Mouse (Mus musculus): Measurements from ENCODE around the gene Fat3.
A peak's percentile ranks its signal among the peaks of the same experiment; 100 is the strongest.

The Fat3 gene

GRCm38 (mm10) chr9:15880160-15880603 is 620.9 kb downstream of the Fat3 start:
- DNase-seq (ENCODE audit: low read depth, low spot score), result peak; percentile 53

- DNase-seq (ENCODE audit: low read depth, low spot score), result no peak
Measured at GRCm38 (mm10) chr9:15874506-15875160, 626.5 kb downstream of the Fat3 start, which contains the start of gene Mtnr1b. Mtnr1b (minus strand) TSS chr9:15874556.

- no peak for DNase-seq (ENCODE audit: low read depth, low spot score)
Measured at GRCm38 (mm10) chr9:15870013-15870412, 631.1 kb downstream of the Fat3 start.

- DNase-seq (ENCODE audit: low read depth, low spot score), result no peak
Measured at GRCm38 (mm10) chr9:15869456-15869855, 631.6 kb downstream of the Fat3 start.

GRCm38 (mm10) chr9:15866280-15867072 is 634.6 kb downstream of the Fat3 start:
- no peak for DNase-seq (ENCODE audit: low read depth, low spot score)

- no peak for DNase-seq (ENCODE audit: low read depth, low spot score)
Measured at GRCm38 (mm10) chr9:15861402-15861801, 639.7 kb downstream of the Fat3 start.
